Mouse (Mus musculus): ENCODE data around the gene AU021092.

GRCm38 (mm10) chr16:5252260-5252659, 30.2 kb upstream of the AU021092 start:
- no peak for TF ChIP-seq MAFK (IDR thresholded peaks at IDR 0.05; ENCODE audit: insufficient read depth, low read depth, low read length)
- TF ChIP-seq HCFC1 (IDR thresholded peaks at IDR 0.05; ENCODE audit: borderline replicate concordance, insufficient read depth, low read length), result no peak
- TF ChIP-seq ZC3H11A (IDR thresholded peaks at IDR 0.05; ENCODE audit: borderline replicate concordance, low read depth, low read length), result no peak
- TF ChIP-seq ZNF384 (IDR thresholded peaks at IDR 0.05; ENCODE audit: low read depth, low read length), result no peak

Measured in ES-E14 (cell line).